Mouse (Mus musculus): ENCODE data around the gene Vasn. TPM values are rescaled to one million over a fixed set of nuclear protein-coding genes. Genes with fewer than 3 reads are reported as not detected.

The Vasn gene
- polyA plus RNA-seq, 2 experiments = 35.7 to 75.7 TPM

GRCm38 (mm10) chr16:4602766-4603452, 36.8 kb upstream of the Vasn start:
- no peak for DNase-seq (ENCODE audit: low spot score)
- ATAC-seq (ENCODE audit: low FRiP score, low read depth) = peak; percentile 56
- H3K27me3 ChIP-seq (ENCODE audit: control insufficient read depth, insufficient read depth, low read length) = no peaks in the 10 kb centered on the region

GRCm38 (mm10) chr16:4603453-4603837, 36.3 kb upstream of the Vasn start:
- no peak for ATAC-seq (ENCODE audit: low FRiP score, low read depth)
- peak overlapping the region; percentile 33 for H3K4me2 ChIP-seq (replicated peaks; ENCODE audit: low read depth, low read length, severe bottlenecking)
- 43% methylated on average over 1 of the region's 1 CpGs for WGBS
- no peaks in the 10 kb centered on the region for H3K9me3 ChIP-seq (ENCODE audit: control insufficient read depth, low read length)
- no peaks in the 10 kb centered on the region for H3K27me3 ChIP-seq (ENCODE audit: control insufficient read depth, insufficient read depth, low read length)
- H3K4me3 ChIP-seq (replicated peaks; ENCODE audit: low read length) = no peak overlapping the region
- H3K27ac ChIP-seq (replicated peaks; ENCODE audit: low read depth, low read length) = peak overlapping the region; percentile 49
- no peak for DNase-seq (ENCODE audit: low spot score)
- H3K9ac ChIP-seq (ENCODE audit: low read depth, low read length, severe bottlenecking) = 0 out of 2 replicates have a peak overlapping the region, but pooled peaks have one; percentile 25
- TF ChIP-seq POLR2A (IDR thresholded peaks at IDR 0.05; ENCODE audit: borderline replicate concordance, extremely low read depth, insufficient read depth, insufficient read length) = no peak
- H3K4me1 ChIP-seq (ENCODE audit: control insufficient read depth, insufficient read depth, low read length) = peaks cover 83% of the 10 kb centered on the region
- peaks cover 2% of the 10 kb centered on the region for H3K36me3 ChIP-seq (ENCODE audit: control insufficient read depth, insufficient read depth, low read length)

More at GRCm38 (mm10) chr16:4602766-4603452, 36.8 kb upstream of the Vasn start:
- Histone ChIP-seq H3K4me2 (replicated peaks; ENCODE audit: low read depth, low read length, severe bottlenecking) (peak overlapping the region; percentile 33), H3K9ac (ENCODE audit: low read depth, low read length, severe bottlenecking) (0 out of 2 replicates have a peak overlapping the region, but pooled peaks have one; percentile 25), H3K4me3 (replicated peaks; ENCODE audit: low read length) (no peak overlapping the region), H3K27ac (replicated peaks; ENCODE audit: low read depth, low read length) (peak overlapping the region; percentile 49), H3K9me3 (ENCODE audit: control insufficient read depth, low read length) (no peaks in the 10 kb centered on the region), H3K4me1 (ENCODE audit: control insufficient read depth, insufficient read depth, low read length) (peaks cover 86% of the 10 kb centered on the region), H3K36me3 (ENCODE audit: control insufficient read depth, insufficient read depth, low read length) (0 out of 2 replicates have a peak, but pooled peaks cover 2% of the 10 kb centered on the region)
- TF ChIP-seq POLR2A (IDR thresholded peaks at IDR 0.05; ENCODE audit: borderline replicate concordance, extremely low read depth, insufficient read depth, insufficient read length) = no peak
- 6% methylated on average over 7 of the region's 7 CpGs for WGBS

- Histone ChIP-seq H3K27me3 (ENCODE audit: control insufficient read depth, insufficient read depth, low read length) (no peaks in the 10 kb centered on the region), H3K9me3 (ENCODE audit: control insufficient read depth, low read length) (no peaks in the 10 kb centered on the region), H3K4me2 (replicated peaks; ENCODE audit: low read depth, low read length, severe bottlenecking) (0 out of 2 replicates have a peak overlapping the region, but pooled peaks have one; percentile 33), H3K9ac (ENCODE audit: low read depth, low read length, severe bottlenecking) (0 out of 2 replicates have a peak overlapping the region, but pooled peaks have one; percentile 4), H3K4me3 (replicated peaks; ENCODE audit: low read length) (no peak overlapping the region), H3K4me1 (ENCODE audit: control insufficient read depth, insufficient read depth, low read length) (peaks cover 74% of the 10 kb centered on the region), H3K36me3 (ENCODE audit: control insufficient read depth, insufficient read depth, low read length) (peaks cover 10% of the 10 kb centered on the region), H3K27ac (replicated peaks; ENCODE audit: low read depth, low read length) (no peak overlapping the region; the same call in 1 of the 2 replicates)
- 57% methylated on average over 11 of the region's 11 CpGs for WGBS
- ATAC-seq (ENCODE audit: low FRiP score, low read depth) (no peak), DNase-seq (ENCODE audit: low spot score) (no peak)
- TF ChIP-seq POLR2A (IDR thresholded peaks at IDR 0.05; ENCODE audit: borderline replicate concordance, extremely low read depth, insufficient read depth, insufficient read length) = no peak
Measured at GRCm38 (mm10) chr16:4604293-4604837, 35.4 kb upstream of the Vasn start.

GRCm38 (mm10) chr16:4605514-4606131, 34.1 kb upstream of the Vasn start:
- no peak for TF ChIP-seq POLR2A (IDR thresholded peaks at IDR 0.05; ENCODE audit: borderline replicate concordance, extremely low read depth, insufficient read depth, insufficient read length)
- H3K36me3 ChIP-seq (ENCODE audit: control insufficient read depth, insufficient read depth, low read length) = peaks cover 21% of the 10 kb centered on the region
- H3K27ac ChIP-seq (replicated peaks; ENCODE audit: low read depth, low read length) = peak overlapping the region; percentile 43; the same call in 1 of the 2 replicates
- DNase-seq (ENCODE audit: low spot score) (no peak), ATAC-seq (ENCODE audit: low FRiP score, low read depth) (no peak)
- 35% methylated on average over 13 of the region's 13 CpGs for WGBS
- no peak overlapping the region for H3K9ac ChIP-seq (ENCODE audit: low read depth, low read length, severe bottlenecking)
- peaks cover 67% of the 10 kb centered on the region for H3K4me1 ChIP-seq (ENCODE audit: control insufficient read depth, insufficient read depth, low read length)
- H3K4me3 ChIP-seq (replicated peaks; ENCODE audit: low read length) = no peak overlapping the region
- H3K4me2 ChIP-seq (replicated peaks; ENCODE audit: low read depth, low read length, severe bottlenecking) = 0 out of 2 replicates have a peak overlapping the region, but pooled peaks have one; percentile 2
- H3K27me3 ChIP-seq (ENCODE audit: control insufficient read depth, insufficient read depth, low read length) = no peaks in the 10 kb centered on the region
- H3K9me3 ChIP-seq (ENCODE audit: control insufficient read depth, low read length) = no peaks in the 10 kb centered on the region

- H3K4me3 ChIP-seq (replicated peaks; ENCODE audit: low read length) = no peak overlapping the region
- H3K9me3 ChIP-seq (ENCODE audit: control insufficient read depth, low read length) = no peaks in the 10 kb centered on the region
- no peak for TF ChIP-seq POLR2A (IDR thresholded peaks at IDR 0.05; ENCODE audit: borderline replicate concordance, extremely low read depth, insufficient read depth, insufficient read length)
- ATAC-seq (ENCODE audit: low FRiP score, low read depth) (no peak), DNase-seq (ENCODE audit: low spot score) (no peak)
- peaks cover 63% of the 10 kb centered on the region for H3K4me1 ChIP-seq (ENCODE audit: control insufficient read depth, insufficient read depth, low read length)
- no peak overlapping the region for H3K9ac ChIP-seq (ENCODE audit: low read depth, low read length, severe bottlenecking)
- H3K27ac ChIP-seq (replicated peaks; ENCODE audit: low read depth, low read length) = 0 out of 2 replicates have a peak overlapping the region, but pooled peaks have one; percentile 13
- 37% methylated on average over 5 of the region's 5 CpGs for WGBS
- peaks cover 30% of the 10 kb centered on the region for H3K36me3 ChIP-seq (ENCODE audit: control insufficient read depth, insufficient read depth, low read length)
- H3K4me2 ChIP-seq (replicated peaks; ENCODE audit: low read depth, low read length, severe bottlenecking) = no peak overlapping the region
- no peaks in the 10 kb centered on the region for H3K27me3 ChIP-seq (ENCODE audit: control insufficient read depth, insufficient read depth, low read length)
Measured at GRCm38 (mm10) chr16:4606431-4607084, 33.2 kb upstream of the Vasn start.

Measured in limb, embryonic 14.5 days (tissue).